Mouse (Mus musculus) intestine, embryonic 15.5 days (tissue): Measurements from ENCODE around the gene Bach2. TPM values are rescaled to one million over a fixed set of nuclear protein-coding genes. Genes with fewer than 3 reads are reported as not detected.

Experiments used
- ATAC-seq: fragments of 200-750 bp; cut with Nextera tagmentation; 2 replicates; pipeline ENCODE4 v1.8.0; 2017; ENCODE audit warnings: moderate TSS enrichment, moderate library complexity
- H3K27ac ChIP-seq: fragments of 300-500 bp; sonication (generic); 2 replicates; pipeline ENCODE4 v1.5.1; 2015; ENCODE audit warnings: mild to moderate bottlenecking, inconsistent platforms
- H3K27me3 ChIP-seq: fragments of 300-500 bp; sonication (generic); replicated peaks from 2 replicates; pipeline ENCODE4 v1.6.1; 2015; ENCODE audit warnings: inconsistent platforms
- H3K36me3 ChIP-seq: fragments of 300-500 bp; sonication (generic); 2 replicates; pipeline ENCODE4 v1.6.1; 2015; ENCODE audit warnings: inconsistent platforms
- H3K4me1 ChIP-seq: fragments of 300-500 bp; sonication (generic); replicated peaks from 2 replicates; pipeline ENCODE4 v1.6.1; 2015; ENCODE audit warnings: inconsistent platforms
- H3K4me2 ChIP-seq: fragments of 300-500 bp; sonication (generic); replicated peaks from 2 replicates; pipeline ENCODE4 v1.6.1; 2015; ENCODE audit warnings: mild to moderate bottlenecking, inconsistent platforms
- H3K4me3 ChIP-seq: fragments of 300-500 bp; sonication (generic); replicated peaks from 2 replicates; pipeline ENCODE4 v1.5.1; 2015; ENCODE audit warnings: inconsistent platforms
- H3K9ac ChIP-seq: fragments of 300-500 bp; sonication (generic); 2 replicates; pipeline ENCODE4 v1.6.1; 2015; ENCODE audit warnings: inconsistent platforms
- H3K9me3 ChIP-seq: fragments of 300-500 bp; sonication (generic); 2 replicates; pipeline ENCODE4 v1.6.1; 2016; ENCODE audit warnings: inconsistent platforms
- WGBS: fragments of 180-500 bp; shearing (Covaris S2); methylation state at CpG from one replicate; pipeline ENCODE4 v1.1.7; 2015; 5-methylcytosine and 5-hydroxymethylcytosine counted together
- polyA plus RNA-seq: library from polyadenylated mRNA; unstranded; fragments of >200 nt; fragmentation: Nextera tagmentation; extraction: Ambion mirVana; gene quantifications from 2 replicates; pipeline ENCODE4 v1.2.1, GENCODE M21; 2015

Gene Bach2
- polyA plus RNA-seq, 1 experiment from 2014 or later, result 4.7 TPM

DNA sequence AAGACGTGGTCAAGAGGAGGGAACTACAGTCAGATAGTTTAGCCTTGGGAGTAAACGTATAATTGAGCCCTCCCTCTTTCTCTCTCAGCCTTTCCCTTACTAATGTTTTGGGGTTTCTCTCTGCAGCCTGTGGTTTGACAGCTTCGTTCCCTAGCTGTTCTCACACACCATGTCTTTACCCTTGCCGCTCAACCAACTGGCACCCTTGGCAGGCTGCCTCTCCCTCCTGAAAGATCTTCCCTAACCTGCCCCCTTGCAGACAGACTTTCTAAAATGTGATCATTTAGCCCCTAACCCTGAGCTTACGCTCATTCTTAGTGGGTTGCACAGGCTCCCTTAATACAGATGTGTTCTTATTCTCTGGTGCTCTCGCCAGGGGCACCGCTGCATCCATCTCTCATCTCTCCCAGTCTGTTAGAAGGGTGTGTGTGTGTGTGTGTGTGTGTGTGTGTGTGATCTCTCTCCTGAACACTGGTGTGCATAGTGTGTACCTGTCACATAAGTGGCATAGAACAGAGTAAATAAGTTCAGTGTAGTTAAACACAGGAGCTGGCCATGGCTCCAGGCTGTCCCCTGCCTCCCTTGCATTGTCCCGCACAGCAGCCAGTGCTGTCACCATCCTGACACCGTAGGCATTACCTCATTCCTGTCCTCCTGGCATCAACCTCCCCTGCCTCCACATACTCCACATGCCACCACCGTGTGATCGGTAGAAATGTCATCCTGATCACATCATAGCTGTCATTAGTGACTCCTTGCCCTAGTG, 201.6 kb downstream of the Bach2 start:
- Histone ChIP-seq H3K27ac (no peak overlapping the region), H3K36me3 (no peaks in the 10 kb centered on the region), H3K4me1 (no peaks in the 10 kb centered on the region), H3K9ac (no peak overlapping the region), H3K4me3 (no peak overlapping the region), H3K27me3 (no peaks in the 10 kb centered on the region), H3K4me2 (no peak overlapping the region), H3K9me3 (no peaks in the 10 kb centered on the region)
- WGBS, result 85% methylated on average over 11 of the region's 11 CpGs
- ATAC-seq, result no peak

DNA sequence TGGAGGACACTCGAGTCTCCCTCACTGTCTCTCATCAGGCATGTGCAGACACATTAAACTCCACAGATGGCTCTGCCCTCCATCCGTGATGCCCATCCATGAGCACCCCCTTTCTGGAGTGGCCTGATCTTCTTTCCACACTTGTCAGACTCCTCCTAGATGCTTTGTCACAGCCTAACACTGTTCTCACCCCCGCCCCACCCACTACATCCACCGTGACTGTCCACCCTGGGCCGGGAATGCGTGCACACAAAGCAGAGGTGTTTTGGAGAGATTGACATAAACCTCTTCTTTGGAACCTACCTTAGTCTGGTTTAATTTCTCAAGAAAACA, 202.1 kb downstream of the Bach2 start:
- no peak overlapping the region for H3K9ac ChIP-seq
- no peak overlapping the region for H3K4me3 ChIP-seq
- no peak overlapping the region for H3K27ac ChIP-seq
- H3K4me2 ChIP-seq, result no peak overlapping the region
- ATAC-seq, result no peak
- no peaks in the 10 kb centered on the region for H3K27me3 ChIP-seq
- no peaks in the 10 kb centered on the region for H3K9me3 ChIP-seq
- no peaks in the 10 kb centered on the region for H3K4me1 ChIP-seq
- H3K36me3 ChIP-seq, result no peaks in the 10 kb centered on the region
- 85% methylated on average over 6 of the region's 6 CpGs for WGBS

DNA sequence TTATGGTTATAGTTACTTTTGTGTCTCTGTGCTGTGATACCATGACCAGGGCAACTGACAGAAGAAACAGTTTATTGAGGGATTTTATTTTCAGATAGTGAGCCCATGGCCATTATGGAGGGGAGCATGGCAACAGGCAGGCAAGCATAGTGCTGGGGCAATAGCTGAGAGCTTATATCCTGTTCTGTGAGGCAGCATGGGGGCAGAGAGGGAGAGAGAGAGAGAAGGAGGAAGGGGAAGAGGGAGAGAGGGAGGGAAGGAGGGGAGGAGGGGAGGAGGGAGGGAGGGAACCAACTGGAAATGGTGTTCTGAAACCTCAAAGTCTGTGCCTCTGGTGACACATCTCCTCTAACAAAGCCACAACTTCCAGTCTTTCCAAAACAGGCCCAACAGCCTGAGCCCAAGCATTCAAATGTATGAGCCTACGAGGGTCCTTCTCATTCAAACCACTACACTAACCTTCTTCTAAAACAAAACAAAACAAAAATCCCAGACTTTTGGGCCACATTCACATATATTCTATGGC, 206.1 kb downstream of the Bach2 start:
- Histone ChIP-seq H3K9ac (no peak overlapping the region), H3K27me3 (no peaks in the 10 kb centered on the region), H3K4me1 (no peaks in the 10 kb centered on the region), H3K27ac (no peak overlapping the region), H3K9me3 (no peaks in the 10 kb centered on the region), H3K36me3 (no peaks in the 10 kb centered on the region), H3K4me2 (no peak overlapping the region), H3K4me3 (no peak overlapping the region)
- 92% methylated on average over 1 of the region's 1 CpGs for WGBS
- no peak for ATAC-seq

DNA sequence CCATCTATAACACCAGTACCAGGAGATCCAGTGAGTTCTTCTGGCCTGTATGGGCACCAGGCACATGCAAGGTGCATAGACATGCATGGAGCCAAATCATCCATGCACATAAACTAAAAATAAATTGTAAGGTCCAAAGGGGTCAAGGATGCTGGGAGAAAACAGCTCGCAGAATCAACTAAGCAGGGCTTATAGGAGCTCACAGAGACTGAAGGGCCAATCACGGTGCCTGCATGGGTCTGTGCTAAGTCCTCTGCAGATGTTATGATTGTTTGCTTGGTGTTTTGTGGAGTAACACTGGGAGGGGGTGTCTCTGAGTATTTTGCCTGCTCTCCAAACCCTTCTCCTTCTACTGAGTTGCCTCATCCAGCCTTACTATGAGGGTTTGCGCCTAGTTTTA, 209.2 kb downstream of the Bach2 start:
- WGBS, result 84% methylated on average over 3 of the region's 3 CpGs

DNA sequence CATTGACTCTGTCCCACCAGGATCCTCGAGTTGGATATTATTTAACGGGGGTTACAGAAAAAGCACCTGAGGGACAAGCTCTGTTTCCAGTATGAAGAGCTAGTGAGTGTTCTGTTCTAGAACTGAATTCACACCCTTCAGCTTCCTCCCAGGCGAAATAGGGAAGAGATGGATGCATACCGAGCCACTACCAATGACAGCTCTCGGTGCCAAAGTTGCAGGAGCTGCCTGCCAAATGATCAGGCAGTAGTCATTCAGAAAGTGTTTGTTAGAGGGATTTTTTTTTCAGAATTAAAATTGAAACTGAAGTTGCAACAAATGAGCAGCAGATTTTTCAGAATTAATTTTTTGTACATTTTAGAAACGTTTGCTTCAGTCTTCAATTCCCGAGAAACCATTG, 223.4 kb downstream of the Bach2 start:
- Histone ChIP-seq H3K4me3 (no peak overlapping the region), H3K4me1 (no peaks in the 10 kb centered on the region), H3K9ac (no peak overlapping the region), H3K9me3 (no peaks in the 10 kb centered on the region), H3K4me2 (no peak overlapping the region), H3K27me3 (no peaks in the 10 kb centered on the region), H3K36me3 (no peaks in the 10 kb centered on the region), H3K27ac (no peak overlapping the region)
- no peak for ATAC-seq
- 84% methylated on average over 7 of the region's 7 CpGs for WGBS

More for the DNA sequence above, 209.2 kb downstream of the Bach2 start:
- H3K4me1 ChIP-seq, result no peaks in the 10 kb centered on the region
- no peak for ATAC-seq
- H3K4me3 ChIP-seq, result no peak overlapping the region
- no peak overlapping the region for H3K9ac ChIP-seq
- H3K27ac ChIP-seq, result no peak overlapping the region
- no peaks in the 10 kb centered on the region for H3K9me3 ChIP-seq
- no peaks in the 10 kb centered on the region for H3K36me3 ChIP-seq
- H3K4me2 ChIP-seq, result no peak overlapping the region
- no peaks in the 10 kb centered on the region for H3K27me3 ChIP-seq

DNA sequence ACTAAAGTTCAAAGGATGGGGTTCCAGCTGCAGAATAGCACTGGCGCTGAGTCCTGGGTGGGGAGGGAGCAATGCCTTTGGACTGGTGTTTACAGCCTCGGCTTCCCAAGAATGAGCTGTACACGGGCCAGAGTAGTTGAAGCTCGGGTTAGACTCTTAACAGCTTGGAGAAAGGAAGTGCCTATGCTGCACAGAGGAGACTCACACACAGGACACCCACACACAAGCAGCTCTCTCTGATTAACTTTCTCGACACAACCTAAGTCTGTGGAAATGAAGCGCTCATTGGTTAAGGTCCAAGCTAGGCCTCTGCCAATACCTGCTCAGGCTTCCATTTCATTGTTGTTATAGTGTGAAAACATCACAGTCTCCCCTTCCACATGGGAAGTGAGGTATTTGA, 224.5 kb downstream of the Bach2 start:
- Histone ChIP-seq H3K9ac (no peak overlapping the region), H3K4me2 (no peak overlapping the region), H3K4me3 (no peak overlapping the region), H3K9me3 (no peaks in the 10 kb centered on the region), H3K27me3 (no peaks in the 10 kb centered on the region), H3K36me3 (no peaks in the 10 kb centered on the region), H3K4me1 (no peaks in the 10 kb centered on the region), H3K27ac (no peak overlapping the region)
- ATAC-seq, result no peak
- WGBS, result 80% methylated on average over 6 of the region's 6 CpGs

DNA sequence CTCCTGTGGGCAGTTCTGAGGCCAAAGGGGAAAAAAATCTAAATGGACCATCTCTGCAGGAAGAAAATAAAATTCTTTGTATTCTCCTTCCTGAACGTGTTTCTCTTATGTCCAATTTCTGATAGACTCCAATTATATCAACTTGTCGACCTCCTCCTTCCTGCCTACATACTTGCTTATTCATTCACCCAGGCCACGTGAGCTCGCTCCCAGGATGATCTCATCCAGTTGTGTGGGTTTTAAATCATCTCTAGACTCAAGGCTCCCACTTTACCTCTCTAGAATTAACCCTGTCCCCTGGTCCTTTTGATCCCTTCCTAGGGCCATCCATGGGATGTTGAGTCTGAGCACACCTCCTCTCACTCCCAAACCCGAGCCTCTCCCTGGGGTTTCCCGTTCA, 225.9 kb downstream of the Bach2 start:
- H3K9ac ChIP-seq, result no peak overlapping the region
- no peaks in the 10 kb centered on the region for H3K36me3 ChIP-seq
- no peaks in the 10 kb centered on the region for H3K27me3 ChIP-seq
- no peaks in the 10 kb centered on the region for H3K9me3 ChIP-seq
- H3K4me1 ChIP-seq, result no peaks in the 10 kb centered on the region
- H3K27ac ChIP-seq, result no peak overlapping the region
- no peak overlapping the region for H3K4me3 ChIP-seq
- WGBS, result 58% methylated on average over 6 of the region's 6 CpGs
- no peak for ATAC-seq
- H3K4me2 ChIP-seq, result no peak overlapping the region

DNA sequence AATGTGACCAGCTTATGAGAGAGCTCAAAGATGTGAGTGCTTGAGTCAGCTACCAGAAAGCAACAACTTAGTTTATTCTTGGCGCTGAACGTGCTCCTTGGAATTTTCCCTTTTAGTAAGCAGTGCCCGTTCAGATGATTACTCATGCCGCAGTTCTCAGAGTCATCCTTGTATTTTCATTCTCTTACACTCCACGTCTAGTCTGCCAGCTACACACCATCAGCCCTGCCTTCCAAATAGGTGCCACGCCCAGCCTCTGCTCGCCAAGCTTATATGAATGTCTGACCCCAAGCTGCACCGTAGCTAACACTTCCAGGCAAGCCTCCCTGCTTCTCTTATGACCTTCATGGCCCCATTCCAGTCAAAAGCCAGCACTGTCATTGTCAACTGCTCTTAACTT, 227.4 kb downstream of the Bach2 start:
- WGBS, result 65% methylated on average over 8 of the region's 8 CpGs
- H3K4me2 ChIP-seq, result no peak overlapping the region
- no peak overlapping the region for H3K9ac ChIP-seq
- no peak for ATAC-seq
- no peaks in the 10 kb centered on the region for H3K36me3 ChIP-seq
- no peak overlapping the region for H3K4me3 ChIP-seq
- no peaks in the 10 kb centered on the region for H3K4me1 ChIP-seq
- no peak overlapping the region for H3K27ac ChIP-seq
- H3K27me3 ChIP-seq, result no peaks in the 10 kb centered on the region
- H3K9me3 ChIP-seq, result no peaks in the 10 kb centered on the region

DNA sequence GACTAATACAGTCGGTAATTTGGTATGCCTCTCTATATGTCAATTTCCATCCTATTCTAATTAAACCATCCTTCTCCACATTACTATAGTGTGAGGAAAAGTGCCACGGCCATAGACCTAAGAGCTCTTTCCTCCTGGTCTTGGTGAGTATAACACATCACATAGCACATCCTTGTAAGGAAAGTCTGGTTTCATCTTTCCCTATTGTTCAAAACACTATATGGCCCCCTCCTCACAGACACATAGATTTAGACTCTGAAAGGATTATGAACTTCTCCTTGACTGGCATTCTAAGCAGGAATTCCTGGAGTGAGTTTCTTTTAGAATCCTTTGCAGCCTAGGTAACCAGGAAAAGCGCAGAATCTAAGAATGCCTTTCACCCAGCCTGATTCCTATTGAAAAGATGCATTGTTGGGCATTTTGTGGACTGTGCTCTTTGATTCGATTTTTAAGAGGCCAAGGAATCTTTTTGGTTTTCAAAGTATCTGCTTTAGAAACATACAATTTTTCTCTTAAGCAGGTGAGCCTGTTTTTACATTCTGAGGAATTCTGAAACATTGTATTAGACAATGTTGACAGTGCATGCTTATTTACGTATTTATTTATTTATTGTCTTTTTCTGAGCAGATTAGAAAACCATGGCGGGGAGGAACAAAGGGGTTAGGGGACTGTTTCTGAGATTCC, 239.5 kb downstream of the Bach2 start:
- Histone ChIP-seq H3K9ac (no peak overlapping the region), H3K27me3 (no peaks in the 10 kb centered on the region), H3K36me3 (no peaks in the 10 kb centered on the region), H3K4me3 (no peak overlapping the region), H3K4me1 (0 out of 2 replicates have a peak, but pooled peaks cover 9% of the 10 kb centered on the region), H3K27ac (no peak overlapping the region), H3K4me2 (no peak overlapping the region), H3K9me3 (no peaks in the 10 kb centered on the region)
- WGBS, result 87% methylated on average over 6 of the region's 6 CpGs
- ATAC-seq, result no peak

DNA sequence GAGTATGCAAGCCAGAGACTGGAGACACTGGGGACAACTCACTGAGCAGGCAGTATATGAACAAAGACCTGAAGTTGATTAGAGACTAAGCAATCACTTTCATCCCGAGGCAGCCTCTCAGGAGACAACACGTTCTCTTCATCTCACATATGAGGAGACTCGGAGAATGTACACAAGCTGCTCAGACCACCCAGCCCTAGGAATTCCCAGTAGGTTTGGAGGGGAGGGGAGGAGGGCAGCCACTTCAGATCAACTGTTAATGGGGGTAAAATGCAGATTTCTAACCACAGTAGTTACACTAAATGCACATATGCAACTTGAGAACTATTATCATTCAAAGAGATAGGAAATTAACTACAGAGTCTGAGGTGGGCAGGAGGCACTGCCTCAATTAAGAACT, 240.6 kb downstream of the Bach2 start:
- Histone ChIP-seq H3K9me3 (no peaks in the 10 kb centered on the region), H3K27ac (no peak overlapping the region), H3K4me3 (no peak overlapping the region), H3K4me1 (0 out of 2 replicates have a peak, but pooled peaks cover 9% of the 10 kb centered on the region), H3K9ac (no peak overlapping the region), H3K4me2 (no peak overlapping the region), H3K36me3 (no peaks in the 10 kb centered on the region), H3K27me3 (no peaks in the 10 kb centered on the region)
- ATAC-seq, result no peak
- WGBS, result 23% methylated on average over 3 of the region's 3 CpGs

DNA sequence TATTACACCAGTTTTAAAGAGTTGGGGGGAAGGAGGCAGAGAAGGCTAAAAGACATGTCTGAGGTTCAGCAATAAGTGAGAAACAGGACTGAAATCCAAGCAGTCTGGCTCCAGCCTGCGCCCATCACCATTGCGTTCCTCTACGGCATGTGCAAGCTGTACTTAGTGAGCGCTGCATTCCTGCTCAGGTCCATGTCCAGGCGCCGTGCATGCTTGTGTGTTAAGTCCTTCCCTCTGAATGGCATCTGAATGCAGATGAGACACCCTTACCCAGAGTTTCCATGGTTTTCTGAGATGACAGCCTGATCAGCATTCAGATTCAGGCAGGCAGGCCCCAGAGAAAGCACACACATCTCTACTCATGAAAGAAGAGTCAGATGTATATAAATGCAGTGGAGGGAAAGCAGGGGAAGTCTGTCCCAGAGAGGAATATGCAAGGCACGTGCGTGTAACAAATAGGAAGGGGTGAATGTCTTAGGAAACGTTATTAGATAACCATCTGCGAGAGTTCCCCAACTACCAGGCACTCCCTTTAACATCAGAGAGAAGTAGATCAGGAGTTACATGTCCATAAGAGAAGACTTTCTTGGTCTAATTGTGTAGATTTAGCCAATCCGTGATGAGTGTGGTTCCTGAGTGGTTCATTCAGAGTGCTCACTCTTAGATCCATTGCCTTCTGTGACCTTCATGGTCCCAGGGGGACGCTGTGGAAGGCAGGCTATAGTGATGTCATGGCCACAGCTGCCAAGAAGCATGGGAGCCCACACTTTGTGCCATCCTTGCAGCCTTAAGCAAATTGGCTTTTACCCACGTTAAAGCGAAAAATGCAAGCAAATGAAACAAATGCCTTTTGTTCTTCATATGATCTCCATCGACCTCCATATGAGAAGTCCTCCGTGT, 241.4 kb downstream of the Bach2 start:
- Histone ChIP-seq H3K4me2 (no peak overlapping the region), H3K27ac (no peak overlapping the region), H3K9ac (no peak overlapping the region), H3K9me3 (no peaks in the 10 kb centered on the region), H3K4me1 (0 out of 2 replicates have a peak, but pooled peaks cover 9% of the 10 kb centered on the region), H3K36me3 (no peaks in the 10 kb centered on the region), H3K27me3 (no peaks in the 10 kb centered on the region), H3K4me3 (no peak overlapping the region)
- WGBS, result 82% methylated on average over 16 of the region's 16 CpGs
- ATAC-seq, result no peak

DNA sequence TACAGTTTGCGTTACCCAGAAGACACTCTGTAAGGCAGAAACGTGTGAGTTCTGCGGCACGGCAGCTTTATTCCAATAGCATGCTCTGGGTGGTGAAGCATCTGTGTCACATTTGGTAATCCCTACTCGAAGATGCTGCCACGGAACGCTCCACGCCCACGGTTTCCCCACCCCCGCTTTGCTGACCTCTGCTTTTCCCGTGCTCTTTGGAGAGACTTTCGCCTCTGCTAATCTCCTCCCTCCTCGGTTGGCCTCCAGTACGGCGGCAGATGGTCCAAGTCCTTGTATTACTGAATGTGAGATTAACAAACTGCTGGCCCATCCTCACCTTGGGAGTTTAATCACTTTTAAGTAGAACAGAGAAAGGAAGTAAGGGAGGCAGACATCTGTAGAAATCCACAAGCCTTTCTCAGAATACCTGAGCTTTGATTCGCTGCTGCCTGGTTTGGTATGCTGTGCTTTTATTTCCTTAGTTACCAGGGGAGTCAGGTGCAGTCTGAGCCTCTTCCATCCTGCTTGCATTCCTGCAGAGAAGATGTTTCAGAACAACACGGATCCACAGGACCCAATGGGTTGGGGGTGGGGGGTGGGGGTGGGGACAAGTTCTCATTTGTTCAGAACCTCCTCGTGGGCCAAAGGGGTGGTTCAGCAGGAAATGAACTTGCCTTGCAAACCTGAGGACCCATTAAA, 242.9 kb downstream of the Bach2 start:
- WGBS, result 29% methylated on average over 18 of the region's 18 CpGs
- Histone ChIP-seq H3K27ac (no peak overlapping the region), H3K4me3 (no peak overlapping the region), H3K9ac (no peak overlapping the region), H3K36me3 (no peaks in the 10 kb centered on the region), H3K4me2 (no peak overlapping the region), H3K4me1 (peaks cover 13% of the 10 kb centered on the region; the same call in 1 of the 2 replicates), H3K27me3 (no peaks in the 10 kb centered on the region), H3K9me3 (no peaks in the 10 kb centered on the region)
- ATAC-seq, result no peak
